Mouse (Mus musculus): ENCODE data around the gene Lrrn4.

DNA sequence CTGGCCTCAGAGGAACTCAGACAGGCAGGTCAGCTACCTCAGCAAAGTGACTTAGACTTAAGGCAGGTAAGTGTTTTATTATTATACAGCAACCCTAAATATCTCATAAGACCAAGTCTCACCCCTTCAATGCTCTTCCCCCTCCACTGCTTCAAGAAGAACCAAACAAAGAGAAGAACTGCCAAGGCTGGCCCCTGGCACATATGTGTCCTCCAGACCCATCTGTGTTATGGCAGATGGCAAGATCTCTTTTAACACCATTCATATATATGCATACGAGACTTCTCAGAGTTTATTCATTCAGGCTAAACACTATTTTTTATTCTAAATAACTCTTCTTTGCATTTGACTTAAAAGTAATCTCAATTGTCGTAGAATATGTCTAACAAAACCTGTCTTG lies 46.6 kb upstream of the Lrrn4 start:
- TF ChIP-seq CTCF (conservative IDR thresholded peaks at IDR 0.05; ENCODE audit: insufficient read depth, insufficient read length, low read depth, low read length) (no peak), POLR2A (IDR thresholded peaks at IDR 0.05; ENCODE audit: low read depth, low read length) (no peak)
